In the genomic region with DNA sequence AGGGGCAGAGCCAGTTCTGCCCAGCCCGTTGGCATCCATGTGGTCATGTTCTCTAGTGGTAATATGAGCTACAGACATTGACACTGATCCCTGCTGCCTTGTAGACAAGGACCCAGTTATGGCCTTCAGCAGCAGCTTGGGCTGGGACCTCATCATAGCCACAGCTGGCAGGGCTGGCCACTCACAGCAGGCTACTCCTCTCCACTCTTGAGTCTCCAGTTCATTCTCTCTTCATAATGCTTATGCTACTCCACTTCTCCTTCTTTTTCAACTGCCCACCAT, we compare ENCODE assay signal across 23 mouse cellular contexts.
DNase-seq lines count a peak whose midpoint lies in the region; ATAC-seq and TF ChIP-seq lines count a peak whose summit lies in the region.
"Had no signal": no experiment of that assay in that cellular context is flagged by ENCODE, and none has a peak within 500 bp of the region (broad histone marks: within the 10 kb centered on the region; RNA-seq: fewer than 3 reads in every experiment).

No protein-coding gene starts in this region.

- no peak overlapping the region for H3K4me2 ChIP-seq in limb, embryonic 15.5 days
- H3K4me2 ChIP-seq in lung, embryonic 15.5 days = no peak overlapping the region
- no peak overlapping the region for H3K4me2 ChIP-seq in lung, postnatal 0 days (replicated peaks; ENCODE audit: low read depth, low read length)
- H3K4me2 ChIP-seq in neural tube, embryonic 14.5 days (ENCODE audit: low read depth, low read length) = no peak overlapping the region
- H3K4me2 ChIP-seq in neural tube, embryonic 15.5 days = no peak overlapping the region
- H3K4me2 ChIP-seq: embryonic facial prominence, embryonic 13.5 days; embryonic facial prominence, embryonic 15.5 days; forebrain, embryonic 12.5 days had no signal

- peak; percentile 16; the same call in 1 of the 2 replicates for ATAC-seq in limb, embryonic 15.5 days (ENCODE audit: insufficient number of reproducible peaks, low FRiP score, low TSS enrichment, low read depth)
- ATAC-seq in lung, embryonic 15.5 days (ENCODE audit: borderline replicate concordance, extremely low read depth, low FRiP score, low TSS enrichment) = peak; percentile 55; the same call in 1 of the 2 replicates
- ATAC-seq in lung, postnatal 0 days = no peak
- peak; percentile 17; the same call in 1 of the 2 replicates for ATAC-seq in neural tube, embryonic 14.5 days (ENCODE audit: low read depth)
- ATAC-seq in neural tube, embryonic 15.5 days (ENCODE audit: low FRiP score) = no peak
- ATAC-seq: forebrain, embryonic 14.5 days had no signal

- no peak for TF ChIP-seq EP300 in lung, postnatal 0 days (IDR thresholded peaks at IDR 0.05)

- no peak for TF ChIP-seq CTCF in lung, postnatal 0 days (IDR thresholded peaks at IDR 0.05)

- WGBS in limb, embryonic 15.5 days = 48% methylated on average over 1 of the region's 1 CpGs
- WGBS in limb, embryonic 10.5 days = 91% methylated on average over 1 of the region's 1 CpGs
- 39% methylated on average over 1 of the region's 1 CpGs for WGBS in lung, embryonic 15.5 days
- WGBS in lung, postnatal 0 days = 67% methylated on average over 1 of the region's 1 CpGs
- WGBS in neural tube, embryonic 14.5 days = 50% methylated on average over 1 of the region's 1 CpGs
- WGBS in neural tube, embryonic 15.5 days = 91% methylated on average over 1 of the region's 1 CpGs

- no peak for DNase-seq in limb, embryonic 10.5 days (ENCODE audit: low spot score)
- no peak for DNase-seq in lung, postnatal 0 days (ENCODE audit: low spot score)
- DNase-seq in urinary bladder, postnatal 4 days (ENCODE audit: low spot score in 2 of 2) = no peak
- DNase-seq: adrenal gland, adult 2 months; adrenal gland, postnatal 10 days; adrenal gland, postnatal 25 days; cerebellum, adult 11 months; cerebellum, adult 18-20 months; cerebellum, adult 8-10 months; cerebellum, adult 9-11 months; cerebellum, postnatal 14 days; cerebellum, postnatal 36 days; embryo, embryonic 11 days had no signal

- H3K4me1 ChIP-seq in limb, embryonic 15.5 days = no peaks in the 10 kb centered on the region
- no peaks in the 10 kb centered on the region for H3K4me1 ChIP-seq in limb, embryonic 10.5 days
- no peaks in the 10 kb centered on the region for H3K4me1 ChIP-seq in lung, embryonic 15.5 days
- no peaks in the 10 kb centered on the region for H3K4me1 ChIP-seq in lung, postnatal 0 days (ENCODE audit: insufficient read depth, low read depth, low read length)
- H3K4me1 ChIP-seq in neural tube, embryonic 14.5 days (ENCODE audit: control insufficient read depth, insufficient read depth, low read length) = no peaks in the 10 kb centered on the region
- no peaks in the 10 kb centered on the region for H3K4me1 ChIP-seq in neural tube, embryonic 15.5 days
- H3K4me1 ChIP-seq: embryonic facial prominence, embryonic 13.5 days; forebrain, embryonic 10.5 days; forebrain, embryonic 12.5 days had no signal

- H3K4me3 ChIP-seq in limb, embryonic 15.5 days = no peak overlapping the region
- H3K4me3 ChIP-seq in limb, embryonic 10.5 days = no peak overlapping the region
- no peak overlapping the region for H3K4me3 ChIP-seq in lung, embryonic 15.5 days
- no peak overlapping the region for H3K4me3 ChIP-seq in lung, postnatal 0 days (ENCODE audit: low read depth, low read length)
- H3K4me3 ChIP-seq in neural tube, embryonic 14.5 days (ENCODE audit: low read depth, low read length) = no peak overlapping the region
- no peak overlapping the region for H3K4me3 ChIP-seq in neural tube, embryonic 15.5 days (replicated peaks)
- H3K4me3 ChIP-seq: embryonic facial prominence, embryonic 13.5 days; embryonic facial prominence, embryonic 15.5 days; erythroblast, embryonic 14.5 days; forebrain, embryonic 10.5 days; forebrain, embryonic 12.5 days had no signal

- H3K9ac ChIP-seq in limb, embryonic 15.5 days = no peak overlapping the region
- no peak overlapping the region for H3K9ac ChIP-seq in lung, embryonic 15.5 days
- H3K9ac ChIP-seq in lung, postnatal 0 days (replicated peaks; ENCODE audit: low read depth) = no peak overlapping the region
- H3K9ac ChIP-seq in neural tube, embryonic 14.5 days (replicated peaks; ENCODE audit: low read depth, low read length) = no peak overlapping the region
- no peak overlapping the region for H3K9ac ChIP-seq in neural tube, embryonic 15.5 days (replicated peaks)
- H3K9ac ChIP-seq: embryonic facial prominence, embryonic 13.5 days; embryonic facial prominence, embryonic 15.5 days; forebrain, embryonic 12.5 days had no signal

- H3K9me3 ChIP-seq in limb, embryonic 15.5 days = no peaks in the 10 kb centered on the region
- H3K9me3 ChIP-seq in limb, embryonic 10.5 days (replicated peaks) = no peaks in the 10 kb centered on the region
- no peaks in the 10 kb centered on the region for H3K9me3 ChIP-seq in lung, embryonic 15.5 days
- H3K9me3 ChIP-seq in lung, postnatal 0 days (ENCODE audit: low read length) = no peaks in the 10 kb centered on the region
- no peaks in the 10 kb centered on the region for H3K9me3 ChIP-seq in neural tube, embryonic 14.5 days (ENCODE audit: control insufficient read depth, low read length)
- no peaks in the 10 kb centered on the region for H3K9me3 ChIP-seq in neural tube, embryonic 15.5 days (replicated peaks)
- H3K9me3 ChIP-seq: embryonic facial prominence, embryonic 13.5 days; embryonic facial prominence, embryonic 15.5 days; forebrain, embryonic 10.5 days; forebrain, embryonic 12.5 days had no signal

- H3K36me3 ChIP-seq in limb, embryonic 15.5 days = no peaks in the 10 kb centered on the region
- H3K36me3 ChIP-seq in limb, embryonic 10.5 days = no peaks in the 10 kb centered on the region
- H3K36me3 ChIP-seq in lung, embryonic 15.5 days = no peaks in the 10 kb centered on the region
- H3K36me3 ChIP-seq in lung, postnatal 0 days (ENCODE audit: insufficient read depth, low read length) = no peaks in the 10 kb centered on the region
- H3K36me3 ChIP-seq in neural tube, embryonic 14.5 days (ENCODE audit: control insufficient read depth, insufficient read depth, low read length) = no peaks in the 10 kb centered on the region
- H3K36me3 ChIP-seq in neural tube, embryonic 15.5 days = no peaks in the 10 kb centered on the region
- H3K36me3 ChIP-seq: embryonic facial prominence, embryonic 13.5 days; embryonic facial prominence, embryonic 15.5 days; forebrain, embryonic 10.5 days; forebrain, embryonic 12.5 days had no signal

- no peaks in the 10 kb centered on the region for H3K27me3 ChIP-seq in limb, embryonic 15.5 days
- H3K27me3 ChIP-seq in limb, embryonic 10.5 days (ENCODE audit: low read depth, poor library complexity, severe bottlenecking) = no peaks in the 10 kb centered on the region
- no peaks in the 10 kb centered on the region for H3K27me3 ChIP-seq in lung, embryonic 15.5 days
- H3K27me3 ChIP-seq in lung, postnatal 0 days (replicated peaks; ENCODE audit: insufficient read depth, low read length) = no peaks in the 10 kb centered on the region
- no peaks in the 10 kb centered on the region for H3K27me3 ChIP-seq in neural tube, embryonic 14.5 days (ENCODE audit: control insufficient read depth, insufficient read depth, low read length)
- no peaks in the 10 kb centered on the region for H3K27me3 ChIP-seq in neural tube, embryonic 15.5 days (replicated peaks)
- H3K27me3 ChIP-seq: embryonic facial prominence, embryonic 13.5 days; embryonic facial prominence, embryonic 15.5 days; forebrain, embryonic 12.5 days had no signal

- H3K27ac ChIP-seq in limb, embryonic 15.5 days = no peak overlapping the region
- no peak overlapping the region for H3K27ac ChIP-seq in limb, embryonic 10.5 days
- H3K27ac ChIP-seq in lung, embryonic 15.5 days = no peak overlapping the region
- H3K27ac ChIP-seq in lung, postnatal 0 days (ENCODE audit: low read length) = no peak overlapping the region
- H3K27ac ChIP-seq in neural tube, embryonic 14.5 days (ENCODE audit: low read depth, low read length) = no peak overlapping the region
- H3K27ac ChIP-seq in neural tube, embryonic 15.5 days (replicated peaks) = no peak overlapping the region
- H3K27ac ChIP-seq: embryonic facial prominence, embryonic 13.5 days; embryonic facial prominence, embryonic 15.5 days; forebrain, embryonic 10.5 days; forebrain, embryonic 12.5 days had no signal

Comparison
In these comparisons a context has a peak if more than half of its experiments do, and no peak if none do; other contexts are left out.
1. ATAC-seq: peak in limb, embryonic 15.5 days (single experiment), lung, embryonic 15.5 days (single experiment) and neural tube, embryonic 14.5 days (single experiment); none in lung, postnatal 0 days (single experiment) and neural tube, embryonic 15.5 days (single experiment).